Mouse (Mus musculus) brain, embryonic 14.5 days (tissue): ENCODE measurements around the gene Luzp1.

Source experiments
- CTCF ChIP-seq: fragments of 200-500 bp; IDR thresholded peaks from 2 replicates; pipeline ENCODE4 v1.5.1; 2012; ENCODE audit warnings: inconsistent platforms, mild to moderate bottlenecking, moderate library complexity, borderline replicate concordance; ENCODE audit not compliant: insufficient read depth, insufficient read length; ENCODE audit errors: extremely low read depth
- POLR2A ChIP-seq: fragments of 200-500 bp; IDR thresholded peaks from 2 replicates; pipeline ENCODE4 v1.6.1; 2012; ENCODE audit warnings: mild to moderate bottlenecking, inconsistent platforms, borderline replicate concordance; ENCODE audit not compliant: poor library complexity, insufficient read depth, insufficient read length, severe bottlenecking; ENCODE audit errors: extremely low read depth

DNA sequence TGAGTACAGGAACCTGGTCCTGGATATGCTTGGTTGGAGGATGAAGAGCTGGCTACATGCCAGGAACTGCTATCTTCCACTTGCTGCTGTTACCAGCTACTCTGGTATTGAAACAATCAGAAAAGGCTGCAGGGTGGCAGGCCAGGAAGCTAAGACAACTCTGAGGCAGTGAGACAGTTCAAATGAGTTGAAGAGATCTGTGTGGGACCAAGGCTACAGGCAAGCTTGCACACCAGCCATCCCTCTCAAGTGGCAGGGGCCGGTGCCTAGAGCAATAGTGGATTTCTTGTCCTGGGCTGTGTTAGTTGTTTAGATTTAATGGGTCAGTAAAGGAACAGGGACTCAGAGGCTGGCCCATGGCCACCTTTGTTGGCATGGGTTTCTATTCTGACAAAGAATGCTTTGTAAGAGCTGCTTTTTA is 78.8 kb downstream of the Luzp1 start:
- TF ChIP-seq CTCF (no peak), POLR2A (no peak)
